Mouse (Mus musculus): ENCODE measurements around the gene Theg. TPM values are rescaled to one million over a fixed set of nuclear protein-coding genes. Genes with fewer than 3 reads are reported as not detected.

Gene Theg
- polyA plus RNA-seq, 1 experiment = not detected

GRCm38 (mm10) chr10:79545891-79546290 lies 41.2 kb downstream of the Theg start:
- no peaks in the 10 kb centered on the region for H3K27me3 ChIP-seq (ENCODE audit: control insufficient read depth, insufficient read depth, low read length)
- H3K27ac ChIP-seq (ENCODE audit: insufficient read depth, low read length) = no peak overlapping the region
- TF ChIP-seq POLR2A (IDR thresholded peaks at IDR 0.05; ENCODE audit: borderline replicate concordance, insufficient read depth, low read length) (no peak), CTCF (IDR thresholded peaks at IDR 0.05; ENCODE audit: borderline replicate concordance, insufficient read depth, low read depth, low read length) (no peak)
- H3K4me1 ChIP-seq (ENCODE audit: control insufficient read depth, insufficient read depth, low read length) = peaks cover 2% of the 10 kb centered on the region; the same call in 1 of the 2 replicates
- DNase-seq = peak in 1 of 2 experiments; percentile 3
- no peak overlapping the region for H3K4me3 ChIP-seq (replicated peaks; ENCODE audit: insufficient read depth, low read depth, low read length)
- WGBS = 73% methylated on average over 12 of the region's 12 CpGs

- no peak overlapping the region for H3K27ac ChIP-seq (ENCODE audit: insufficient read depth, low read length)
- WGBS = 91% methylated on average over 5 of the region's 5 CpGs
- H3K4me3 ChIP-seq (replicated peaks; ENCODE audit: insufficient read depth, low read depth, low read length) = no peak overlapping the region
- no peak for TF ChIP-seq CTCF (IDR thresholded peaks at IDR 0.05; ENCODE audit: borderline replicate concordance, insufficient read depth, low read depth, low read length)
- no peaks in the 10 kb centered on the region for H3K27me3 ChIP-seq (ENCODE audit: control insufficient read depth, insufficient read depth, low read length)
- no peak for DNase-seq
- peaks cover 8% of the 10 kb centered on the region for H3K4me1 ChIP-seq (ENCODE audit: control insufficient read depth, insufficient read depth, low read length)
These were observed 42.5 kb downstream of the Theg start for GRCm38 (mm10) chr10:79544631-79545030.

- WGBS = 82% methylated on average over 9 of the region's 9 CpGs
- Histone ChIP-seq H3K27ac (ENCODE audit: insufficient read depth, low read length) (no peak overlapping the region), H3K4me3 (replicated peaks; ENCODE audit: insufficient read depth, low read depth, low read length) (no peak overlapping the region), H3K27me3 (ENCODE audit: control insufficient read depth, insufficient read depth, low read length) (no peaks in the 10 kb centered on the region), H3K4me1 (ENCODE audit: control insufficient read depth, insufficient read depth, low read length) (peaks cover 8% of the 10 kb centered on the region)
- TF ChIP-seq CTCF (IDR thresholded peaks at IDR 0.05; ENCODE audit: borderline replicate concordance, insufficient read depth, low read depth, low read length) = no peak
- TF ChIP-seq POLR2A (IDR thresholded peaks at IDR 0.05; ENCODE audit: borderline replicate concordance, insufficient read depth, low read length) = no peak
- no peak for DNase-seq
These were observed 43.1 kb downstream of the Theg start for GRCm38 (mm10) chr10:79543884-79544597.

- TF ChIP-seq POLR2A (IDR thresholded peaks at IDR 0.05; ENCODE audit: borderline replicate concordance, insufficient read depth, low read length) (no peak), CTCF (IDR thresholded peaks at IDR 0.05; ENCODE audit: borderline replicate concordance, insufficient read depth, low read depth, low read length) (no peak)
These were observed 45.0 kb downstream of the Theg start for GRCm38 (mm10) chr10:79542171-79542570.

GRCm38 (mm10) chr10:79541522-79541921 lies 45.6 kb downstream of the Theg start:
- Histone ChIP-seq H3K4me1 (ENCODE audit: control insufficient read depth, insufficient read depth, low read length) (peaks cover 8% of the 10 kb centered on the region), H3K27ac (ENCODE audit: insufficient read depth, low read length) (no peak overlapping the region), H3K4me3 (replicated peaks; ENCODE audit: insufficient read depth, low read depth, low read length) (no peak overlapping the region), H3K27me3 (ENCODE audit: control insufficient read depth, insufficient read depth, low read length) (no peaks in the 10 kb centered on the region)
- TF ChIP-seq CTCF (IDR thresholded peaks at IDR 0.05; ENCODE audit: borderline replicate concordance, insufficient read depth, low read depth, low read length) = no peak
- no peak for TF ChIP-seq POLR2A (IDR thresholded peaks at IDR 0.05; ENCODE audit: borderline replicate concordance, insufficient read depth, low read length)
- WGBS = 41% methylated on average over 15 of the region's 15 CpGs
- no peak for DNase-seq

More at GRCm38 (mm10) chr10:79542171-79542570, 45.0 kb downstream of the Theg start:
- H3K4me1 ChIP-seq (ENCODE audit: control insufficient read depth, insufficient read depth, low read length) = peaks cover 8% of the 10 kb centered on the region
- H3K27ac ChIP-seq (ENCODE audit: insufficient read depth, low read length) = no peak overlapping the region
- H3K27me3 ChIP-seq (ENCODE audit: control insufficient read depth, insufficient read depth, low read length) = no peaks in the 10 kb centered on the region
- 67% methylated on average over 11 of the region's 11 CpGs for WGBS
- H3K4me3 ChIP-seq (replicated peaks; ENCODE audit: insufficient read depth, low read depth, low read length) = no peak overlapping the region
- no peak for DNase-seq

GRCm38 (mm10) chr10:79540746-79541145 lies 46.4 kb downstream of the Theg start:
- WGBS = 24% methylated on average over 11 of the region's 11 CpGs
- Histone ChIP-seq H3K27ac (ENCODE audit: insufficient read depth, low read length) (no peak overlapping the region), H3K27me3 (ENCODE audit: control insufficient read depth, insufficient read depth, low read length) (no peaks in the 10 kb centered on the region), H3K4me1 (ENCODE audit: control insufficient read depth, insufficient read depth, low read length) (peaks cover 8% of the 10 kb centered on the region), H3K4me3 (replicated peaks; ENCODE audit: insufficient read depth, low read depth, low read length) (no peak overlapping the region)
- peak in 1 of 2 experiments; percentile 44 for DNase-seq
- TF ChIP-seq CTCF (IDR thresholded peaks at IDR 0.05; ENCODE audit: borderline replicate concordance, insufficient read depth, low read depth, low read length) = no peak
- TF ChIP-seq POLR2A (IDR thresholded peaks at IDR 0.05; ENCODE audit: borderline replicate concordance, insufficient read depth, low read length) = no peak

- Histone ChIP-seq H3K27me3 (ENCODE audit: control insufficient read depth, insufficient read depth, low read length) (no peaks in the 10 kb centered on the region), H3K27ac (ENCODE audit: insufficient read depth, low read length) (no peak overlapping the region), H3K4me3 (replicated peaks; ENCODE audit: insufficient read depth, low read depth, low read length) (no peak overlapping the region), H3K4me1 (ENCODE audit: control insufficient read depth, insufficient read depth, low read length) (peaks cover 8% of the 10 kb centered on the region)
- DNase-seq = no peak
- TF ChIP-seq CTCF (IDR thresholded peaks at IDR 0.05; ENCODE audit: borderline replicate concordance, insufficient read depth, low read depth, low read length) = no peak
- no peak for TF ChIP-seq POLR2A (IDR thresholded peaks at IDR 0.05; ENCODE audit: borderline replicate concordance, insufficient read depth, low read length)
- WGBS = 73% methylated on average over 16 of the region's 16 CpGs
These were observed 47.2 kb downstream of the Theg start for GRCm38 (mm10) chr10:79539701-79540495.

- no peaks in the 10 kb centered on the region for H3K27me3 ChIP-seq (ENCODE audit: control insufficient read depth, insufficient read depth, low read length)
- TF ChIP-seq POLR2A (IDR thresholded peaks at IDR 0.05; ENCODE audit: borderline replicate concordance, insufficient read depth, low read length) (no peak), CTCF (IDR thresholded peaks at IDR 0.05; ENCODE audit: borderline replicate concordance, insufficient read depth, low read depth, low read length) (no peak)
- H3K4me1 ChIP-seq (ENCODE audit: control insufficient read depth, insufficient read depth, low read length) = peaks cover 8% of the 10 kb centered on the region
- no peak for DNase-seq
- H3K27ac ChIP-seq (ENCODE audit: insufficient read depth, low read length) = no peak overlapping the region
- no peak overlapping the region for H3K4me3 ChIP-seq (replicated peaks; ENCODE audit: insufficient read depth, low read depth, low read length)
- 57% methylated on average over 4 of the region's 4 CpGs for WGBS
These were observed 48.3 kb downstream of the Theg start for GRCm38 (mm10) chr10:79538873-79539272.
